Mouse (Mus musculus) ES-Bruce4 (cell line): ENCODE measurements at regions not wholly inside any gene's neighbourhood (a gene's known extent, or its start where the extent isn't known, plus 50 kb on each side); places are given as distances from the start of the nearest gene placed in this dataset.

Experiments used
- H3K27ac ChIP-seq: 2 replicates; pipeline ENCODE4 v1.5.1; 2012; ENCODE audit warnings: low read length, inconsistent platforms; ENCODE audit not compliant: insufficient read depth
- H3K27me3 ChIP-seq: 2 replicates; pipeline ENCODE4 v1.6.1; 2012; ENCODE audit warnings: mild to moderate bottlenecking, low read length, inconsistent platforms; ENCODE audit not compliant: control insufficient read depth, poor library complexity, insufficient read depth, severe bottlenecking
- H3K36me3 ChIP-seq: 2 replicates; pipeline ENCODE4 v1.6.1; 2012; ENCODE audit warnings: inconsistent platforms, mild to moderate bottlenecking, low read length, moderate library complexity; ENCODE audit not compliant: control insufficient read depth, poor library complexity, insufficient read depth, severe bottlenecking
- H3K4me1 ChIP-seq: one replicate; pipeline ENCODE4 v1.8.1; 2011; ENCODE audit warnings: low read length; ENCODE audit not compliant: control insufficient read depth, insufficient read depth
- H3K4me3 ChIP-seq: 2 replicates; pipeline ENCODE4 v1.5.1; 2011; ENCODE audit warnings: low read depth, mild to moderate bottlenecking, low read length
- H3K9ac ChIP-seq: 2 replicates; pipeline ENCODE4 v1.6.1; 2012; ENCODE audit warnings: low read depth, mild to moderate bottlenecking, inconsistent platforms; ENCODE audit not compliant: poor library complexity, severe bottlenecking
- H3K9me3 ChIP-seq: replicated peaks from 2 replicates; pipeline ENCODE4 v1.6.1; 2012; ENCODE audit warnings: mild to moderate bottlenecking, low read length, inconsistent platforms; ENCODE audit not compliant: control insufficient read depth, poor library complexity, insufficient read depth, severe bottlenecking
- CTCF ChIP-seq: IDR thresholded peaks from one replicate; pipeline ENCODE4 v1.8.1; 2011; ENCODE audit warnings: low read depth, low read length
- EP300 ChIP-seq: IDR thresholded peaks from 2 replicates; pipeline ENCODE4 v1.6.1; 2011; ENCODE audit warnings: low read depth, low read length; ENCODE audit not compliant: insufficient read depth
- POLR2A ChIP-seq: IDR thresholded peaks from one replicate; pipeline ENCODE4 v1.8.1; 2011; ENCODE audit warnings: low read length; ENCODE audit not compliant: insufficient read depth

GRCm38 (mm10) chr15:96880066-96880465 lies 175.7 kb downstream of the Slc38a4 start:
- Histone ChIP-seq H3K27me3 (no peaks in the 10 kb centered on the region), H3K4me1 (no peaks in the 10 kb centered on the region), H3K36me3 (no peaks in the 10 kb centered on the region), H3K9me3 (no peaks in the 10 kb centered on the region), H3K9ac (no peak overlapping the region), H3K27ac (no peak overlapping the region), H3K4me3 (no peak overlapping the region)
- TF ChIP-seq CTCF (no peak), EP300 (no peak), POLR2A (no peak)

GRCm38 (mm10) chr15:96878796-96879195 lies 177.0 kb downstream of the Slc38a4 start:
- H3K4me1 ChIP-seq = no peaks in the 10 kb centered on the region
- H3K9me3 ChIP-seq = no peaks in the 10 kb centered on the region
- no peak overlapping the region for H3K9ac ChIP-seq
- H3K4me3 ChIP-seq = no peak overlapping the region
- no peaks in the 10 kb centered on the region for H3K27me3 ChIP-seq
- H3K36me3 ChIP-seq = no peaks in the 10 kb centered on the region
- H3K27ac ChIP-seq = no peak overlapping the region
- TF ChIP-seq CTCF (no peak), EP300 (no peak), POLR2A (no peak)

GRCm38 (mm10) chr15:96877931-96878330 lies 177.8 kb downstream of the Slc38a4 start:
- Histone ChIP-seq H3K9me3 (no peaks in the 10 kb centered on the region), H3K9ac (no peak overlapping the region), H3K27ac (no peak overlapping the region), H3K27me3 (no peaks in the 10 kb centered on the region), H3K4me3 (no peak overlapping the region), H3K4me1 (no peaks in the 10 kb centered on the region), H3K36me3 (no peaks in the 10 kb centered on the region)
- no peak for TF ChIP-seq EP300
- TF ChIP-seq POLR2A = no peak
- TF ChIP-seq CTCF = no peak

- Histone ChIP-seq H3K27me3 (no peaks in the 10 kb centered on the region), H3K4me3 (no peak overlapping the region), H3K36me3 (no peaks in the 10 kb centered on the region), H3K9me3 (no peaks in the 10 kb centered on the region), H3K9ac (no peak overlapping the region), H3K4me1 (no peaks in the 10 kb centered on the region), H3K27ac (no peak overlapping the region)
- TF ChIP-seq POLR2A = no peak
- no peak for TF ChIP-seq EP300
- TF ChIP-seq CTCF = no peak
Measured at GRCm38 (mm10) chr15:96877271-96877670, 177.7 kb upstream of the Slc38a2 start.

GRCm38 (mm10) chr15:96874145-96874544 lies 174.6 kb upstream of the Slc38a2 start:
- Histone ChIP-seq H3K36me3 (no peaks in the 10 kb centered on the region), H3K27me3 (no peaks in the 10 kb centered on the region), H3K4me3 (no peak overlapping the region), H3K9me3 (no peaks in the 10 kb centered on the region), H3K9ac (no peak overlapping the region), H3K27ac (no peak overlapping the region), H3K4me1 (no peaks in the 10 kb centered on the region)
- TF ChIP-seq CTCF (no peak), EP300 (no peak), POLR2A (no peak)

GRCm38 (mm10) chr15:96873562-96873961 lies 174.0 kb upstream of the Slc38a2 start:
- Histone ChIP-seq H3K4me3 (no peak overlapping the region), H3K27ac (no peak overlapping the region), H3K4me1 (no peaks in the 10 kb centered on the region), H3K9ac (no peak overlapping the region), H3K36me3 (no peaks in the 10 kb centered on the region), H3K9me3 (no peaks in the 10 kb centered on the region), H3K27me3 (no peaks in the 10 kb centered on the region)
- no peak for TF ChIP-seq EP300
- TF ChIP-seq CTCF = no peak
- TF ChIP-seq POLR2A = no peak
